Mouse (Mus musculus): ENCODE results near the gene Ocln. TPM values are rescaled to one million over a fixed set of nuclear protein-coding genes. Genes with fewer than 3 reads are reported as not detected.

Gene Ocln
- not detected for polyA plus RNA-seq (2017; shearing (Covaris generic))

GRCm38 (mm10) chr13:100552369-100553041 is at the start of gene Ocln:
Ocln (minus strand) TSS chr13:100552718.

GRCm38 (mm10) chr13:100492061-100492787 is 60.3 kb downstream of the Ocln start, which contains the start of gene Gtf2h2:
Gtf2h2 (minus strand) TSS chr13:100492579.

GRCm38 (mm10) chr13:100452415-100453127 is 99.9 kb downstream of the Ocln start, which contains the start of gene Naip1:
Naip1 (minus strand) TSS chr13:100452869.

Other genes starting within 250 kb of the Ocln start
- 0.30 TPM for gene Naip6, start 235.0 kb downstream of the Ocln start, polyA plus RNA-seq (2017; shearing (Covaris generic))
- gene Naip1, start 99.8 kb downstream of the Ocln start, polyA plus RNA-seq (2017; shearing (Covaris generic)), result not detected
- gene Gtf2h2, start 60.1 kb downstream of the Ocln start, polyA plus RNA-seq (2017; shearing (Covaris generic)), result 36.9 TPM
- gene Marveld2, start 64.3 kb upstream of the Ocln start, polyA plus RNA-seq (2017; shearing (Covaris generic)), result 8.5 TPM
- 77.0 TPM for gene Ak6, start 98.3 kb upstream of the Ocln start, polyA plus RNA-seq (2017; shearing (Covaris generic))
- 18.3 TPM for gene Rad17, start 98.3 kb upstream of the Ocln start, polyA plus RNA-seq (2017; shearing (Covaris generic))
- 9.6 TPM for gene Taf9, start 98.9 kb upstream of the Ocln start, polyA plus RNA-seq (2017; shearing (Covaris generic))
- gene Ccdc125, start 117.0 kb upstream of the Ocln start, polyA plus RNA-seq (2017; shearing (Covaris generic)), result 14.6 TPM
- gene Cdk7, start 178.2 kb upstream of the Ocln start, polyA plus RNA-seq (2017; shearing (Covaris generic)), result 45.3 TPM
- 46.5 TPM for gene Mrps36, start 191.9 kb upstream of the Ocln start, polyA plus RNA-seq (2017; shearing (Covaris generic))
- 0.90 TPM for gene Cenph, start 223.2 kb upstream of the Ocln start, polyA plus RNA-seq (2017; shearing (Covaris generic))
- gene Ccnb1, start 233.9 kb upstream of the Ocln start, polyA plus RNA-seq (2017; shearing (Covaris generic)), result 1.2 TPM